15 mouse cellular contexts compared by ENCODE assay signal in genomic region chr12:105545696-105546435, GRCm38 (mm10). TPM values are rescaled to one million over a fixed set of nuclear protein-coding genes. Genes with fewer than 3 reads are reported as not detected.
A peak's percentile ranks its signal among the peaks of the same experiment; 100 is the strongest.
DNase-seq lines count a peak whose midpoint lies in the region; ATAC-seq and TF ChIP-seq lines count a peak whose summit lies in the region.
"Had no signal": no experiment of that assay in that cellular context is flagged by ENCODE, and none has a peak within 500 bp of the region (broad histone marks: within the 10 kb centered on the region; RNA-seq: fewer than 3 reads in every experiment).

No protein-coding gene starts in this region.

- peak overlapping the region; percentile 25 for H3K27ac ChIP-seq in heart, embryonic 13.5 days (replicated peaks)
- no peak overlapping the region for H3K27ac ChIP-seq in neural tube, embryonic 15.5 days (replicated peaks)
- peak overlapping the region; percentile 14; the same call in 1 of the 2 replicates for H3K27ac ChIP-seq in stomach, postnatal 0 days (replicated peaks)
- H3K27ac ChIP-seq: forebrain, embryonic 12.5 days had no signal

- no peak overlapping the region for H3K4me3 ChIP-seq in heart, embryonic 13.5 days
- no peak overlapping the region for H3K4me3 ChIP-seq in neural tube, embryonic 15.5 days (replicated peaks)
- H3K4me3 ChIP-seq in stomach, postnatal 0 days (ENCODE audit: low read depth, low read length), result no peak overlapping the region
- H3K4me3 ChIP-seq: forebrain, embryonic 12.5 days had no signal

- no peak for DNase-seq in heart, adult 18-20 months
- peak; percentile 34 for DNase-seq in neural tube, embryonic 10.5 days (ENCODE audit: extremely low spot score, low spot score)
- no peak for DNase-seq in stomach, postnatal 0 days (ENCODE audit: low spot score)
- DNase-seq in ovary, postnatal 36 days (ENCODE audit: low spot score), result no peak
- DNase-seq: adrenal gland, postnatal 25 days had no signal

- WGBS in heart, embryonic 13.5 days, result 32% methylated on average over 17 of the region's 17 CpGs
- 23% methylated on average over 17 of the region's 17 CpGs for WGBS in neural tube, embryonic 15.5 days
- 19% methylated on average over 17 of the region's 17 CpGs for WGBS in stomach, postnatal 0 days

- peak; percentile 14; the same call in 1 of the 2 replicates for TF ChIP-seq CTCF in stomach, postnatal 0 days (IDR thresholded peaks at IDR 0.05; ENCODE audit: low read depth)

- H3K4me1 ChIP-seq in heart, embryonic 13.5 days, result peaks cover 53% of the 10 kb centered on the region
- peaks cover 20% of the 10 kb centered on the region for H3K4me1 ChIP-seq in neural tube, embryonic 15.5 days
- peaks cover 2% of the 10 kb centered on the region; the same call in 1 of the 2 replicates for H3K4me1 ChIP-seq in stomach, postnatal 0 days (replicated peaks; ENCODE audit: control insufficient read depth, insufficient read depth)

- H3K9ac ChIP-seq in heart, embryonic 13.5 days, result peak overlapping the region; percentile 37; the same call in 1 of the 2 replicates
- no peak overlapping the region for H3K9ac ChIP-seq in neural tube, embryonic 15.5 days (replicated peaks)
- H3K9ac ChIP-seq in stomach, postnatal 0 days (ENCODE audit: low read length), result no peak overlapping the region
- H3K9ac ChIP-seq: forebrain, embryonic 12.5 days had no signal

- peak; percentile 29 for TF ChIP-seq EP300 in stomach, postnatal 0 days (optimal IDR thresholded peaks at IDR 0.05)

- no peak overlapping the region for H3K4me2 ChIP-seq in heart, embryonic 13.5 days
- H3K4me2 ChIP-seq in neural tube, embryonic 15.5 days, result no peak overlapping the region
- no peak overlapping the region for H3K4me2 ChIP-seq in stomach, postnatal 0 days (replicated peaks; ENCODE audit: low read depth)
- H3K4me2 ChIP-seq: forebrain, embryonic 12.5 days had no signal

- no peak for ATAC-seq in heart, embryonic 13.5 days (ENCODE audit: extremely low read depth, insufficient number of reproducible peaks, low FRiP score, low TSS enrichment)
- no peak for ATAC-seq in neural tube, embryonic 15.5 days (ENCODE audit: low FRiP score)
- ATAC-seq in granulocyte monocyte progenitor cell, adult 5-6 weeks (replicated peaks; ENCODE audit: poor library complexity, severe bottlenecking), result peak; percentile 35; the same call in 1 of the 2 replicates
- no peak for ATAC-seq in stomach, postnatal 0 days (ENCODE audit: low FRiP score, low TSS enrichment)
- ATAC-seq in CD4-positive, CD25-positive, alpha-beta regulatory T cell, adult 4 months, result no peak
- ATAC-seq: hindbrain, embryonic 16.5 days had no signal

- H3K9me3 ChIP-seq in heart, embryonic 13.5 days, result no peaks in the 10 kb centered on the region
- H3K9me3 ChIP-seq in neural tube, embryonic 15.5 days (replicated peaks), result no peaks in the 10 kb centered on the region
- no peaks in the 10 kb centered on the region for H3K9me3 ChIP-seq in stomach, postnatal 0 days (ENCODE audit: control insufficient read depth, low read length)
- H3K9me3 ChIP-seq: forebrain, embryonic 12.5 days had no signal

- H3K36me3 ChIP-seq in heart, embryonic 13.5 days, result no peaks in the 10 kb centered on the region
- H3K36me3 ChIP-seq in neural tube, embryonic 15.5 days, result no peaks in the 10 kb centered on the region
- no peaks in the 10 kb centered on the region for H3K36me3 ChIP-seq in stomach, postnatal 0 days (ENCODE audit: control insufficient read depth, insufficient read depth, low read length)
- H3K36me3 ChIP-seq: forebrain, embryonic 12.5 days had no signal

- peaks cover 46% of the 10 kb centered on the region for H3K27me3 ChIP-seq in heart, embryonic 13.5 days (replicated peaks)
- H3K27me3 ChIP-seq in neural tube, embryonic 15.5 days (replicated peaks), result no peaks in the 10 kb centered on the region; the same call in 1 of the 2 replicates
- no peaks in the 10 kb centered on the region for H3K27me3 ChIP-seq in stomach, postnatal 0 days (ENCODE audit: control insufficient read depth, insufficient read depth, low read length)

RNA-seq across cellular contexts. Expression of gene Bdkrb2, which starts 17.2 kb away (rescaled TPM):
- polyA plus RNA-seq in heart, embryonic 13.5 days (2015; fragmentation: Nextera tagmentation; extraction: Ambion mirVana), result 0.91 and 1.1 TPM in 2 replicates
- under 1 TPM; 0.31 to 0.40 TPM for total RNA-seq in heart, adult 18-20 months (2021)
- polyA plus RNA-seq in neural tube, embryonic 15.5 days (2015; fragmentation: Nextera tagmentation; extraction: Ambion mirVana), result 2.4 and 3.1 TPM in 2 replicates
- not detected in 2 replicates for total RNA-seq in granulocyte monocyte progenitor cell, adult 5-6 weeks (2014; fragmentation: Nextera tagmentation)
- total RNA-seq in granulocyte monocyte progenitor cell, adult 5-6 weeks (2017), result not detected in 2 replicates
- polyA plus RNA-seq in stomach, postnatal 0 days (2015; fragmentation: Nextera tagmentation; extraction: Ambion mirVana), result 4.0 and 4.1 TPM in 2 replicates
- polyA plus RNA-seq in CD4-positive, CD25-positive, alpha-beta regulatory T cell, adult 4 months (2017; shearing (Covaris generic)), result not detected
- total RNA-seq: CH12.LX; neutrophil, adult 5-6 weeks had no signal
- polyA plus RNA-seq: liver, adult 2 months had no signal

RNA-seq across cellular contexts. Expression of gene Bdkrb1, which starts 57.0 kb away (rescaled TPM):
- polyA plus RNA-seq in heart, embryonic 13.5 days (2015; fragmentation: Nextera tagmentation; extraction: Ambion mirVana), result not detected in 2 replicates
- not detected for total RNA-seq in heart, adult 18-20 months (2021)
- 0.18 TPM in 1 of 2 replicates, not detected in the other for polyA plus RNA-seq in neural tube, embryonic 15.5 days (2015; fragmentation: Nextera tagmentation; extraction: Ambion mirVana)
- total RNA-seq in granulocyte monocyte progenitor cell, adult 5-6 weeks (2014; fragmentation: Nextera tagmentation), result not detected in 2 replicates
- not detected in 2 replicates for total RNA-seq in granulocyte monocyte progenitor cell, adult 5-6 weeks (2017)
- 1.8 and 2.3 TPM in 2 replicates for polyA plus RNA-seq in stomach, postnatal 0 days (2015; fragmentation: Nextera tagmentation; extraction: Ambion mirVana)
- 1 to 10 TPM; 3.1 to 3.5 TPM for polyA plus RNA-seq in CD4-positive, CD25-positive, alpha-beta regulatory T cell, adult 4 months (2017; shearing (Covaris generic))
- total RNA-seq: adrenal gland, postnatal 25 days; layer of hippocampus, postnatal 10 days; liver, adult 2 months; neutrophil, adult 5-6 weeks had no signal
- polyA plus RNA-seq: forebrain, embryonic 12.5 days; liver, adult 2 months had no signal
